Mouse (Mus musculus) layer of hippocampus, postnatal 14 days (tissue): ENCODE results near the gene Ablim1. TPM values are rescaled to one million over a fixed set of nuclear protein-coding genes. Genes with fewer than 3 reads are reported as not detected.
A peak's percentile ranks its signal among the peaks of the same experiment; 100 is the strongest.

ENCODE experiments used
- DNase-seq, 2 experiments: peaks; one replicate each; pipeline ENCODE4 v3.0.0; 2021 to 2022; ENCODE audit warnings: low spot score in 2 of 2, mixed read lengths in 1 of 2
- total RNA-seq, 2 experiments: library from RNA; stranded (reverse); gene quantifications; 2 replicates each; pipeline ENCODE4 v1.2.3; 2021

Ablim1 gene
- total RNA-seq, 2 experiments from 2014 or later: 68.1 to 78.3 TPM

GRCm38 (mm10) chr19:56993763-56994162 is 321.0 kb downstream of the Ablim1 start:
- DNase-seq: no peak

GRCm38 (mm10) chr19:56992978-56993545 is 321.7 kb downstream of the Ablim1 start:
- no peak for DNase-seq

- DNase-seq: peak in 1 of 2 experiments; percentile 43
Measured at GRCm38 (mm10) chr19:56990367-56991111, 324.2 kb downstream of the Ablim1 start.

- DNase-seq: peak in 1 of 2 experiments; percentile 50
Measured at GRCm38 (mm10) chr19:56989171-56989570, 325.5 kb downstream of the Ablim1 start.

GRCm38 (mm10) chr19:56984229-56984628 is 330.5 kb downstream of the Ablim1 start:
- no peak for DNase-seq

- DNase-seq: no peak
Measured at GRCm38 (mm10) chr19:56983757-56984156, 331.0 kb downstream of the Ablim1 start.

Other genes with a start within 250 kb of the Ablim1 start
- 10 to 100 TPM; 21.0 to 21.7 TPM for gene Fam160b1, start 45.8 kb upstream of the Ablim1 start, total RNA-seq
- gene Trub1, start 138.0 kb upstream of the Ablim1 start, total RNA-seq: 10 to 100 TPM; 15.5 to 17.7 TPM